Mouse (Mus musculus): ENCODE data around the gene Ccdc125.

DNA sequence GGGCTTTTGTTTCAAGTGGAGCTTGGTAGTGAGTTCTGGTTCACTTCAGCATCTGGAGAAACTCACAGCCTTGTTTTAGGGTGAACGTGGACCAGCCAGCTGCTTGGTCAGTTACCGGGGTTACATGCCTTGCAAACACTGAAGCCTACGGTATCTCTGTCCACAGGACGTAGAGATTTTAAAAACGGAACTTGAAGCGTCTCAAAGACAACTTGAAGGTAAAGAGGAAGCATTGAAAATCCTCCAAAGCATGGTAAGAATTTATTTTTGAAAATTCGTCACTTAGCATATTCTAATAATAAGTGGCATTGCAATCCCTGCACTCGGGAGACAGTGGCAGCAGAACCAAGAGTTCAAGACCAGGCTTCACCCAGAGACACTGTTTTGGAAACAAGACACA, 12.1 kb downstream of the Ccdc125 start:
- TF ChIP-seq CTCF (conservative IDR thresholded peaks at IDR 0.05; ENCODE audit: insufficient read depth, insufficient read length, low read depth, low read length) (no peak), POLR2A (IDR thresholded peaks at IDR 0.05; ENCODE audit: low read depth, low read length) (no peak)
